Mouse (Mus musculus) monocyte, adult 5-6 weeks (primary cell): ENCODE data around the gene Itpa. TPM values are rescaled to one million over a fixed set of nuclear protein-coding genes. Genes with fewer than 3 reads are reported as not detected.

Source experiments
- ATAC-seq: fragments of 153-309, 156-312 bp; replicated peaks from 2 replicates; pipeline ENCODE4 v1.8.0; 2017; ENCODE audit warnings: mild to moderate bottlenecking; ENCODE audit not compliant: low TSS enrichment, insufficient number of reproducible peaks, severe bottlenecking, poor library complexity, low FRiP score
- total RNA-seq: library from RNA; stranded (forward); fragments of 200-1000, 200-491, 200-594 nt; gene quantifications from 3 replicates; pipeline ENCODE4 v1.2.3, GENCODE M21; 2017

Itpa gene
- total RNA-seq, 1 experiment from 2014 or later: 33.0 TPM

DNA sequence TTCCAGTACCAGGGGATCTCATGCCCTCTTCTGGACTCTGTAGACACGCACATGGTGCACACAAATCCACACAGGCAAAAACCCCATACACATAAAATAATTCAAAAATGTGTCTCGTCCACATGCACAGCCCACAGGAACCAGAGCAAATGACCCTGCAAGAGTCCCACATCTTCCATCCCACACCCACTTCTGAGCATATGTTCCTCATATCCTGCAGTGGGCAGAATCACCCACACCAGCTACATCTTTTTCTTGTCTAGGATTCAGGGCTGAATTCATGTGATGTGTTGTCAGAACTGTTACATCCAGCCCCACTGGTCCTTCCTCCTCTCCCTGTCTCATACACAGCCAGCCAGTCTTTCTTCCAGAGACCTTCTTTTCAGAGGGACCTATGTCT is 14.1 kb upstream of the Itpa start:
- no peak for ATAC-seq

DNA sequence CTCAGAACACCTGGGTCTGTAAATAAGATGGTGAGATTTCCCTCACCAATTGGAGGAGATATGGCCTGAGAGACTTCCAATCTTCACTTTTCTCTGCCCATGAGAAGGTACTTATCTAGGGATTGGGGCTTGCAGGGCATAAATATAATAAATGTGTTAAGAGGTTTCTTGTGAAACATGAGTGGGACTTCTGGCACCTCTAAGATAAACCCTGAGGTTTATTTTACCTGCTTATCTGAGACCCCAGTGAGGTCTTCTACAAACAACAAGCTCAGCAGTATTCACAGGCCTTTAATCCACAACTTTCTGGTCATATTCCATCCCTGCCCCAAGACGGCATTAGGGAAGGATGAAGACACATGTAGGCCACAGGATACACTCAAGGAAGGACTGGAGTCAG is 13.7 kb upstream of the Itpa start:
- ATAC-seq: no peak

- ATAC-seq: no peak
Measured at GRCm38 (mm10) chr2:130655660-130656339, 11.6 kb upstream of the Itpa start.

- ATAC-seq: no peak
Measured at GRCm38 (mm10) chr2:130656536-130656935, 10.9 kb upstream of the Itpa start.

GRCm38 (mm10) chr2:130657541-130657940 is 9.9 kb upstream of the Itpa start:
- ATAC-seq: no peak

- no peak for ATAC-seq
Measured at GRCm38 (mm10) chr2:130658530-130658929, 8.9 kb upstream of the Itpa start.

GRCm38 (mm10) chr2:130663342-130663741 is 4.1 kb upstream of the Itpa start:
- ATAC-seq: no peak

- peak; percentile 85 for ATAC-seq
Measured at GRCm38 (mm10) chr2:130664102-130664701, 3.2 kb upstream of the Itpa start, which contains the start of gene Ddrgk1. Gene Ddrgk1, minus strand, starts transcription at chr2:130664659.

GRCm38 (mm10) chr2:130677211-130677610 is 9.8 kb downstream of the Itpa start:
- no peak for ATAC-seq

DNA sequence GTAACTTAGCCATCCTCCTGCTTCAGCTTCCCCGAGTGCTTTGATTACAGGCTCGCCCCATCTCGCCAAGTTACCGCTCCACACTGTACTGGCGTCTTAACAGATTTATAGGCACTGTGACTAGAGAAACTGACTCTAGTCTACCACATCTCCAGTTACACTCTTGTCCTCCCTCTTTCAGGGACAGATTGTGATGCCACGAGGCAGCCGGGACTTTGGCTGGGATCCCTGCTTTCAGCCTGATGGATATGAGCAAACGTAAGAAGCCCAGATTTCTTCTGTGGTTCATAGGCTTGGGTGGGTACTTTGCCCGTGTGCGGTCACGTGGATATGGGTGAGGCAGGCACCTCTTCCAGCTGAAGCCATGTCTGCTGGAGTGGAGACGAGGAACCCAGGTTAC is 11.7 kb downstream of the Itpa start:
- ATAC-seq: no peak

DNA sequence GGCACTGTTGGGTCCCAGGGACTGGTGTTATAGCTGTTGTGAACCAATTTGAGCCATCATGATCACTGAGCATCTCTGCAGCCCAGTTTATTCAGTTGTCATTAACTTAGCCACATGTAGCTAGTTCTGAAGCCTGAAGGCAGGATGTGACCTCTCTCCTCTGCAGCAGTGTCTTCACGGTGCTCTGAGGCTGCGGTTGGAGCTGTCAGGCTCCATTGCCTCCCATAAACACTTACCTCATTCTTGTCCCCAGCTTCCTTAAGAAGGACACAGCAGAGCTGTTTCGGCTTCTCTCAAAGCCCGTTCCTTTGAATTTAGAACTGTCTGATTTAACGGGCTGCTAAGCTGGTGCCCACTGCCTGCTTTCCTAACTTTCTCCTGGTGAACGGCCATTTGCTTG is 12.5 kb downstream of the Itpa start:
- no peak for ATAC-seq

DNA sequence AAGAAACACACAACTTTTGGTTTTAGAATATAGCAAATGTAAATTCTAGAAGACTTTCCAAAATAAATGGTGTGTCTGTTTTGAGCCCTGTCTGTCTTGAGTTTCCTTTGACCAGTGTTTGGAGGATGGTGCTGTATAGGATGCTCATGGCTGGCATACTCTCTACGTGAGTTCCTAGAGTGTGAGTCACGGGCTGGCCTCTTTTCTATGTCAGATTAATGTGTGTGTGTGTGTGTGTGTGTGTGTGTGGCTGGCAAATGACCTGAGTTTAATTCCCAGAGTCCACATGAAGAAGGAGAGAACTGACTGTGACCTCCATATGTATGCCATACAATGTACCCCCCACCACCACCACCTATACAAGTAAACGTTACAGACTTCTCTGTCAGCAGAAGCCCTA is 14.1 kb downstream of the Itpa start:
- no peak for ATAC-seq

- ATAC-seq: no peak
Measured at GRCm38 (mm10) chr2:130685426-130685825, 18.0 kb downstream of the Itpa start.

DNA sequence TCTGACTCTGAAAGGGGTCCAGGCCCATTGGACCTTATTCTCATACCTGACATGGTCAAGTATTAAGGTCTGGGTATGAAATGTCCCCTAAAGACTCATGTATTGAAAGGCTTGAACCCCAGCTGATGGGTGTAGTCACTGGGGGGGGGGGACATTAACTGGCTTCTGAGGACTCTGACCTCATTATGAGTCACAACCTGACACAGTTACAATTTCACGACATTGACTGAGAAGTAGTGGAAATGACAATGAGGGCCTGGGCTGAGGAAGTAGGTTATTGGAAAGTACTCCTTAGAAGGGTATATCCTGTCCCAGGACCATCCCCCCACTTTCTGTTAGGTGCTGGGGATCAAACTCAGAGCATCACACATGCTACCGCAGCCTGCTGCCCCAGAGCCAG is 21.6 kb downstream of the Itpa start:
- no peak for ATAC-seq

- no peak for ATAC-seq
Measured at GRCm38 (mm10) chr2:130693563-130693962, 26.2 kb downstream of the Itpa start.

GRCm38 (mm10) chr2:130696700-130697152 is 29.3 kb downstream of the Itpa start:
- ATAC-seq: peak; percentile 18; the same call in 1 of the 2 replicates

DNA sequence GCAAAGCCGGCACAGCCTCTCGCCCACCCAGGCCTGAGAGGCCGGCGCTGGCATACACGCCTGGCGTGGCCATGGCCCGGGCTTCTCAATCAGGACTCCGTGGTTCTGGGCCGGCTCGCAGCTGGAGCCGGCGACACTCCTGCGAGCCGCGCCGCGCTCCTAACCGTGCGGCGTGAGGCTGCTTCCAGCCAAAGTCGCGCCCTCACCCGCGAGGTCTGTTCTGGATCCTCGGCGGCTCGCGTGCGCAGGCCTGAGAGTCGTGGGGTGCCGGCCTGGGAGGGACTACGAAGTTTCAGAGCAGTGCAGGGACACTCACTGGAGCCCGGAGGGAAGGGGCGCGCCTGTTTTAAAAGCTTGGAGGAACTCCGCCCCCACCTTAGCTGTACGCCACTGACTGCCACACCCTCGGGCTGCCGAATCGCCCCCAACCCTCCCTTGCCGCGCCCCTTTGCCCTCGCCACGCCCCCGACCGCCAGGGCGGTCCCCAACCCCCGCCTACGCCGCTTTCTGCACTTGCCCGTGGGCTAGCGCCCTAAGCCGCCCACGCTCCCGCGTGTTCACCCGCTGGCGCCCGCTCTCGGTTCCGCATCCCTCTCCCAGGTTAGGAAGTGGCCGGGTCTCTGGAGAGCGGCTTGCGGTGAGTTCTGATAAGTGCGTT is 29.9 kb downstream of the Itpa start, which contains the start of gene Slc4a11:
Slc4a11 (minus strand) TSS at position 367 of the 658 bp plus-strand sequence.
- ATAC-seq: no peak

GRCm38 (mm10) chr2:130697821-130698266 is 30.4 kb downstream of the Itpa start:
- no peak for ATAC-seq

DNA sequence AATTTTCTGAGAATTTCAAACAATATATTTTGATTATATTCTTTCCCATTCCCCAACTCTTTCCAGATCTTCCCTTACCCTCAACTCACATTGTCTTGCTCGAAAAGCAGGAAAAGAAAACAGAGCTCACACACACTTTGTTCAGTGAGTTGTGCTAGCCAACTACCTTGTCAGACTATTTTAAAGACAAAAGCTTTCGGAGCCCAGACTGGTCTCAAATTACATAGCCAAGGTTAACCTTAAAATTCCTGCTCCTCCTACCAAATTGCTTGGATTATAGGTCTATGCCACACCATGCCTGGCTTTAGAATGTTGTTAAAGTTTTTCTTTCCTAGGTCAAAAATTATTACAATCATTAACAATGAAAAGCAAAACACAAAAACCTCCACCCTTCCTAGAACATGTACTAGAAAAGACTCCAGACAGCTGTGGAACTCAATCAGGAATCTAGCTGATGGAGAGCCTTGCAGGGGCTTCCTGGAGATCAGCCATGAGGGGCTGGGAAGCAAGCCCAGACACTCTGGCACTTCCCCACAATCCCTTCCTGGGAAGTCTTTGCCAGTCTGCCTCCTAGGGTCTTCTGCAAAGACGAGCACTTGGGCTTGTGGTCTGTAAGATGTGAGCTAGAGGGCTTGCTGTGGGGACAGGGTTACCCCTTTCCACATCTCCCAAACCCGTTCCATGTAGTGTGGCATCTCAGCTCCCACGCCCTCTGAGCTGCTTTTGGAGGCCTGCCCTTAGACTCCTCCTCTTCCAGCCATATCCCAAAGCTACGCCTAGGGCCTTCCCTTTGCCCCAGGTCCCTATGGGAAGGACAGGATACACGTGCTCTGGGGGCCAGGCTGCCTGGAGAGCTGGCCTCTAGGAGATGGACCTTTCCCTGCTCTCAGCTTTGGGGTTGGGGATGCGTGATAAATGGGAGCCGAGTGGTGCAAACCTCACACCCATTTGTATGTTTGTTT is 36.9 kb downstream of the Itpa start:
- no peak for ATAC-seq
